ENCODE assay signal across 24 mouse cellular contexts in genomic region chr10:75489522-75489921, GRCm38 (mm10). TPM values are rescaled to one million over a fixed set of nuclear protein-coding genes. Genes with fewer than 3 reads are reported as not detected.
DNase-seq lines count a peak whose midpoint lies in the region; ATAC-seq and TF ChIP-seq lines count a peak whose summit lies in the region.
"Had no signal": no experiment of that assay in that cellular context is flagged by ENCODE, and none has a peak within 500 bp of the region (broad histone marks: within the 10 kb centered on the region; RNA-seq: fewer than 3 reads in every experiment).

No protein-coding gene starts in this region.

- TF ChIP-seq EP300 in MEL (IDR thresholded peaks at IDR 0.05; ENCODE audit: low read depth in 1 of 2, low read length in 2 of 2): peak; percentile 58 to 60; a peak in 3 of 4 replicates

- H3K36me3 ChIP-seq in heart, embryonic 13.5 days: no peaks in the 10 kb centered on the region
- no peaks in the 10 kb centered on the region for H3K36me3 ChIP-seq in heart, embryonic 10.5 days
- H3K36me3 ChIP-seq in MEL (ENCODE audit: control insufficient read depth in 1 of 2, insufficient read depth in 2 of 2, low read length in 2 of 2): peaks cover 0 to 11% of the 10 kb centered on the region in 2 experiments; a peak in 2 of 4 replicates
- H3K36me3 ChIP-seq: forebrain, embryonic 15.5 days; heart, embryonic 15.5 days; hindbrain, embryonic 13.5 days; limb, embryonic 10.5 days; limb, embryonic 15.5 days had no signal

- H3K4me2 ChIP-seq in heart, embryonic 13.5 days: no peak overlapping the region
- H3K4me2 ChIP-seq: forebrain, embryonic 15.5 days; heart, embryonic 15.5 days; hindbrain, embryonic 13.5 days; limb, embryonic 15.5 days had no signal

- H3K27ac ChIP-seq in heart, embryonic 13.5 days (replicated peaks): 0 out of 2 replicates have a peak overlapping the region, but pooled peaks have one; percentile 24
- no peak overlapping the region for H3K27ac ChIP-seq in heart, embryonic 10.5 days
- no peak overlapping the region for H3K27ac ChIP-seq in MEL (ENCODE audit: control insufficient read depth, low read depth, low read length)
- H3K27ac ChIP-seq: forebrain, embryonic 15.5 days; gastrocnemius, adult 2 months; heart, adult 2 months; heart, embryonic 15.5 days; hindbrain, embryonic 13.5 days; kidney, postnatal 0 days; limb, embryonic 10.5 days; limb, embryonic 15.5 days had no signal

- 33% methylated on average over 2 of the region's 2 CpGs for WGBS in heart, embryonic 13.5 days
- 69% methylated on average over 2 of the region's 2 CpGs for WGBS in heart, embryonic 10.5 days

- no peak overlapping the region for H3K4me3 ChIP-seq in heart, embryonic 13.5 days
- no peak overlapping the region for H3K4me3 ChIP-seq in heart, embryonic 10.5 days
- H3K4me3 ChIP-seq in MEL (ENCODE audit: control insufficient read depth in 1 of 2, insufficient read depth in 1 of 2, low read depth in 2 of 2, low read length in 2 of 2): no peak overlapping the region
- H3K4me3 ChIP-seq: forebrain, embryonic 15.5 days; gastrocnemius, adult 2 months; heart, adult 2 months; heart, embryonic 15.5 days; hindbrain, embryonic 13.5 days; limb, embryonic 10.5 days; limb, embryonic 15.5 days had no signal

- H3K79me2 ChIP-seq in MEL (ENCODE audit: control insufficient read depth, insufficient read depth, low read length, poor library complexity): no peaks in the 10 kb centered on the region

- no peak for TF ChIP-seq RAD21 in MEL (IDR thresholded peaks at IDR 0.05; ENCODE audit: low read depth, low read length)

- no peak for DNase-seq in heart, embryonic 10.5 days (ENCODE audit: low spot score)
- peak; percentile 66 for DNase-seq in MEL (ENCODE audit: low read depth, low spot score)
- DNase-seq in NIH3T3 (ENCODE audit: low read depth): peak; percentile 63
- DNase-seq in layer of hippocampus, adult 9-10 months (ENCODE audit: low spot score): no peak
- DNase-seq: adrenal gland, adult 2 months; cerebellum, adult 9-11 months; gastrocnemius, adult 2 months; gastrocnemius, postnatal 36 days; heart, adult 2 months; heart, postnatal 36 days; kidney, adult 8-10 months; kidney, postnatal 4 days; lung, postnatal 4 days; midbrain, embryonic 14.5 days had no signal

- TF ChIP-seq POLR2A in MEL (IDR thresholded peaks at IDR 0.05; ENCODE audit: control insufficient read depth in 1 of 2, insufficient read depth in 1 of 2, low read depth in 1 of 2, low read length in 2 of 2, poor library complexity in 1 of 2): no peak

- H3K9me3 ChIP-seq in heart, embryonic 13.5 days: no peaks in the 10 kb centered on the region
- no peaks in the 10 kb centered on the region for H3K9me3 ChIP-seq in heart, embryonic 10.5 days
- no peaks in the 10 kb centered on the region for H3K9me3 ChIP-seq in MEL (replicated peaks; ENCODE audit: insufficient read depth, low read length)
- H3K9me3 ChIP-seq: forebrain, embryonic 15.5 days; heart, embryonic 15.5 days; hindbrain, embryonic 13.5 days; limb, embryonic 10.5 days; limb, embryonic 15.5 days had no signal

- no peaks in the 10 kb centered on the region for H3K27me3 ChIP-seq in heart, embryonic 13.5 days (replicated peaks)
- no peaks in the 10 kb centered on the region for H3K27me3 ChIP-seq in heart, embryonic 10.5 days (ENCODE audit: insufficient read depth, poor library complexity, severe bottlenecking)
- H3K27me3 ChIP-seq in MEL (ENCODE audit: control insufficient read depth in 1 of 2, insufficient read depth in 2 of 2, low read length in 2 of 2): no peaks in the 10 kb centered on the region
- H3K27me3 ChIP-seq: CH12.LX; forebrain, embryonic 15.5 days; heart, embryonic 15.5 days; hindbrain, embryonic 13.5 days; limb, embryonic 15.5 days had no signal

- peaks cover 12% of the 10 kb centered on the region for H3K4me1 ChIP-seq in heart, embryonic 13.5 days
- H3K4me1 ChIP-seq in heart, embryonic 10.5 days: no peaks in the 10 kb centered on the region
- peaks cover 2 to 7% of the 10 kb centered on the region in 2 experiments for H3K4me1 ChIP-seq in MEL (ENCODE audit: control insufficient read depth in 1 of 2, insufficient read depth in 2 of 2, low read length in 2 of 2)
- H3K4me1 ChIP-seq: forebrain, embryonic 15.5 days; hindbrain, embryonic 13.5 days; limb, embryonic 10.5 days; limb, embryonic 15.5 days had no signal

- TF ChIP-seq CTCF in MEL (IDR thresholded peaks at IDR 0.05 in 2 of 3, conservative IDR thresholded peaks at IDR 0.05 in 1 of 3; ENCODE audit: control insufficient read depth in 1 of 3, insufficient read depth in 1 of 3, low read depth in 2 of 3, low read length in 3 of 3, poor library complexity in 1 of 3, severe bottlenecking in 1 of 3): no peak

- no peak for ATAC-seq in heart, embryonic 13.5 days (ENCODE audit: extremely low read depth, insufficient number of reproducible peaks, low FRiP score, low TSS enrichment)
- ATAC-seq in megakaryocyte-erythroid progenitor cell, adult 5-6 weeks (replicated peaks; ENCODE audit: low FRiP score, low TSS enrichment, poor library complexity, severe bottlenecking): peak; percentile 80
- ATAC-seq: forebrain, embryonic 15.5 days; intestine, embryonic 16.5 days had no signal

- no peak overlapping the region for H3K9ac ChIP-seq in heart, embryonic 13.5 days
- H3K9ac ChIP-seq in MEL (ENCODE audit: control insufficient read depth, low read depth, low read length, poor library complexity, severe bottlenecking): no peak overlapping the region
- H3K9ac ChIP-seq: forebrain, embryonic 15.5 days; heart, embryonic 15.5 days; hindbrain, embryonic 13.5 days; limb, embryonic 15.5 days had no signal

TF ChIP-seq in MEL, 35 proteins besides CTCF, POLR2A, EP300 and RAD21:
- peak; percentile 67; the same call in 1 of the 2 replicates for TF ChIP-seq RCOR1 (IDR thresholded peaks at IDR 0.05; ENCODE audit: low read depth, low read length)
- no peak for TF ChIP-seq MAZ (IDR thresholded peaks at IDR 0.05; ENCODE audit: low read depth, low read length)
- TF ChIP-seq MEF2A (IDR thresholded peaks at IDR 0.05; ENCODE audit: extremely low read depth, insufficient replicate concordance, low read depth, low read length, poor library complexity, severe bottlenecking): no peak
- TF ChIP-seq GATA1 (IDR thresholded peaks at IDR 0.05; ENCODE audit: low read depth, low read length): peak; percentile 66
- no peak for TF ChIP-seq TBP (IDR thresholded peaks at IDR 0.05; ENCODE audit: low read depth, low read length)
- TF ChIP-seq TCF12 (IDR thresholded peaks at IDR 0.05; ENCODE audit: low read depth, low read length): peak; percentile 30; the same call in 1 of the 2 replicates
- no peak for TF ChIP-seq POLR2AphosphoS2 (IDR thresholded peaks at IDR 0.05; ENCODE audit: low read length)
- TF ChIP-seq ZNF384 (IDR thresholded peaks at IDR 0.05; ENCODE audit: low read depth, low read length): no peak
- no peak for TF ChIP-seq GABPA (IDR thresholded peaks at IDR 0.05; ENCODE audit: low read depth, low read length)
- peak; percentile 37; the same call in 1 of the 2 replicates for TF ChIP-seq SIN3A (IDR thresholded peaks at IDR 0.05; ENCODE audit: low read length)
- no peak for TF ChIP-seq HCFC1 (IDR thresholded peaks at IDR 0.05; ENCODE audit: low read depth, low read length)
- TF ChIP-seq BHLHE40 (IDR thresholded peaks at IDR 0.05; ENCODE audit: borderline replicate concordance, low read depth, low read length): no peak
- no peak for TF ChIP-seq POLR2AphosphoS5 (IDR thresholded peaks at IDR 0.05; ENCODE audit: borderline replicate concordance, low read depth, low read length)
- TF ChIP-seq NELFE (IDR thresholded peaks at IDR 0.05; ENCODE audit: low read depth, low read length): 0 out of 2 replicates have a peak, but pooled peaks have one; percentile 15
- no peak for TF ChIP-seq ZKSCAN1 (IDR thresholded peaks at IDR 0.05; ENCODE audit: low read depth, low read length)
- TF ChIP-seq CHD1 (IDR thresholded peaks at IDR 0.05; ENCODE audit: low read depth, low read length): no peak
- TF ChIP-seq UBTF (IDR thresholded peaks at IDR 0.05; ENCODE audit: borderline replicate concordance, insufficient read depth, low read depth, low read length): no peak
- TF ChIP-seq ZMIZ1 (IDR thresholded peaks at IDR 0.05; ENCODE audit: low read depth, low read length): no peak
- 0 out of 2 replicates have a peak, but pooled peaks have one; percentile 24 for TF ChIP-seq MAX (IDR thresholded peaks at IDR 0.05; ENCODE audit: low read length)
- TF ChIP-seq MXI1 (IDR thresholded peaks at IDR 0.05; ENCODE audit: low read depth, low read length): peak; percentile 31; the same call in 1 of the 2 replicates
- TF ChIP-seq SMC3 (IDR thresholded peaks at IDR 0.05; ENCODE audit: low read depth, low read length): no peak
- no peak for TF ChIP-seq TAL1 (IDR thresholded peaks at IDR 0.05; ENCODE audit: low read length)
- no peak for TF ChIP-seq MYB (IDR thresholded peaks at IDR 0.05; ENCODE audit: low read depth, low read length)
- TF ChIP-seq ZC3H11A (IDR thresholded peaks at IDR 0.05; ENCODE audit: low read depth, low read length): no peak
- 0 out of 2 replicates have a peak, but pooled peaks have one; percentile 34 for TF ChIP-seq ETS1 (IDR thresholded peaks at IDR 0.05; ENCODE audit: low read depth, low read length)
- TF ChIP-seq NRF1 (IDR thresholded peaks at IDR 0.05; ENCODE audit: insufficient read depth, low read depth, low read length, poor library complexity, severe bottlenecking): no peak
TF ChIP-seq in MEL: peak in this region for 8.

RNA-seq across cellular contexts. Expression of gene Snrpd3, which starts 27.8 kb away (rescaled TPM):
- 96.6 and 101 TPM in 2 replicates for polyA plus RNA-seq in heart, embryonic 13.5 days (2015; fragmentation: Nextera tagmentation; extraction: Ambion mirVana)
- 139 and 148 TPM in 2 replicates for polyA plus RNA-seq in heart, embryonic 10.5 days (2016; fragmentation: Nextera tagmentation; extraction: Ambion mirVana)
- total RNA-seq in MEL (2012; rRNA removed): 155 TPM in 2 replicates
- polyA plus RNA-seq in MEL (2012; ENCODE audit: insufficient read depth in 1 of 2, insufficient read length in 2 of 2, low read depth in 1 of 2, low replicate concordance in 2 of 2, missing spikeins in 1 of 2): 100 to 1,000 TPM in 1 of 2 experiments, not detected in 1; 643 TPM
- 113 and 163 TPM in 2 replicates for total RNA-seq in megakaryocyte-erythroid progenitor cell, adult 5-6 weeks (2014; fragmentation: Nextera tagmentation)
- 74.2 and 142 TPM in 2 replicates for total RNA-seq in megakaryocyte-erythroid progenitor cell, adult 5-6 weeks (2017)

RNA-seq across cellular contexts. Expression of gene Gucd1, which starts 28.2 kb away (rescaled TPM):
- 22.4 and 25.4 TPM in 2 replicates for polyA plus RNA-seq in heart, embryonic 13.5 days (2015; fragmentation: Nextera tagmentation; extraction: Ambion mirVana)
- polyA plus RNA-seq in heart, embryonic 10.5 days (2016; fragmentation: Nextera tagmentation; extraction: Ambion mirVana): 24.0 and 28.8 TPM in 2 replicates
- 17.7 and 18.7 TPM in 2 replicates for total RNA-seq in MEL (2012; rRNA removed)
- polyA plus RNA-seq in MEL (2012; ENCODE audit: insufficient read depth in 1 of 2, insufficient read length in 2 of 2, low read depth in 1 of 2, low replicate concordance in 2 of 2, missing spikeins in 1 of 2): 10 to 100 TPM in 1 of 2 experiments, not detected in 1; 30.7 TPM
- total RNA-seq in megakaryocyte-erythroid progenitor cell, adult 5-6 weeks (2014; fragmentation: Nextera tagmentation): 13.9 and 18.9 TPM in 2 replicates
- 14.8 and 19.3 TPM in 2 replicates for total RNA-seq in megakaryocyte-erythroid progenitor cell, adult 5-6 weeks (2017)

Comparison
In these comparisons a context has a peak if more than half of its experiments do, and no peak if none do; other contexts are left out.
1. DNase-seq: peak in MEL (single experiment) and NIH3T3 (single experiment); none in heart, embryonic 10.5 days (single experiment) and layer of hippocampus, adult 9-10 months (single experiment).